Mouse (Mus musculus) retina, postnatal 7 days (tissue): ENCODE data around the gene Car4.
A peak's percentile ranks its signal among the peaks of the same experiment; 100 is the strongest.

Source experiments
- DNase-seq: peaks from one replicate; pipeline ENCODE4 v3.0.0-alpha.2; 2012; ENCODE audit warnings: low read depth, low spot score

Gene Car4

DNA sequence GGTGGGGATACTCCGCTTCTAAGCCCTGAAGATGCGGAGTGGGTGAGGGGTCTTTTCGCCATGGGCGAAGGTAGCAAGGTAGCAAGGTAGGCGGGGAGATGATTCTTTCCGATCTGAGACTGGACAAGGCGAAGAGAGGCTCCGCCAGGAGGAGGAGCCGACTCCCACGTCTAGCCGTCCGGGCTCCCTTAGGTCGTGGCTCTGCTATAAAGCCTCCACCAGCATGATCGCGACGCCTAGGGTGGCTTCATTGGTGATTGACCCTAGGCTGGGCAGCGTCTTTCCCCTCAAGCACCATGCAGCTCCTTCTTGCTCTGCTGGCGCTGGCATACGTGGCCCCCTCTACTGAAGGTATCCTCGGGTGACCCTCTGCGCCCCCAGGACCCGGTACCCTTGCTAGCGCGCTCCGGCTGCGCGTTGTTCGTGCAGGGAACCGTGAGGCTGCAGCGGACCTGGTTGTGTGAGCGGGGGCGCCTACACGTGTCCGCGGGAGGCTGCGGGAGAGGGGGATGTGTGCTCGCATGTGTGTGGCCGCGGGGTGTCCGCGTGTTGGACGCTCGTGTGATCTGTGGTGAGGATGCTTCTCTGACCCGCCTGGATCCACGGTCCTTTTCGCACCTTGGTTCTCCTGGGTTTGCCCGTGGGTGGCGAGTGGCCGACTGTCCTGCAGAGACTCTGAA is at the start of gene Car4:
Gene Car4, plus strand, starts transcription at position 196 of the 680 bp plus-strand sequence.
- no peak for DNase-seq

DNA sequence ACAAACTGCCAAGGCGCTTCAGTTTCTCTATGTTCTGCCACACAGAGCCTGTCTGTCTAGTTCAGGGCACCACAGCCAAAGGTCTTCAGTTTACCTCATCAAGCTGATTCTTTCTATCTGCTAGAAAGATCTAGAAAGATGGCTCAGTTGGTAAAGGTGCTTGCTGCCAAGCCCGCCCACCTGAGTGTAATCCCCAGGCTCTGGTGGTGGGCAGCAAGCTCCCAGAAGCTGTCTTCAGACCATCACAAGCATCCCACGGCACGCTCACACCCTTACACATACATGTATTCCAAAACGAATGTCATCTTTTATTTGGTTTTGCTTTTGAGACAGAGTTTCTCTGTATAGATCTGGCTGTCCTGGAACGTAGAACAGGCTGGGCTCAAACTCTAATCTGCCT is 49.1 kb upstream of the Car4 start:
- DNase-seq, result no peak

DNA sequence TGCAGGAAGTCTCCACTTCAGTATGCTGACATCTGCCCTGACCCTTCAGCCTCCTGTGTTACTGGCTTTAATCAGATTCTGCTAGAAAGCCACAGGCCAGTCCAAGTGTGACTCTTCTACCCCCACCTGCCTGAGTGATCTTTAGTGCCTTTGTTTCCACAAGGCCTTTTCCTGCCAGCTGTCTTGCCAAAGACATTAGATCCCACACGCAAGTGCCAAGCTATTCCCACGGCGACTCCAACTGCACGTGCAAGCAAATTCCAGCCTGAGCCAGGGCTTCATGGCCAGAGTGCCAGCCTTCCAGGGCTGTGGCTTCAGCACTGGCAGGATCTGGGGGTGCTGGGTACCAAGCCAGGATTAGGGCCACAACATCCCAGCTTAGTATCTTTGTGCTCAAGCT is 47.2 kb upstream of the Car4 start:
- DNase-seq, result no peak

DNA sequence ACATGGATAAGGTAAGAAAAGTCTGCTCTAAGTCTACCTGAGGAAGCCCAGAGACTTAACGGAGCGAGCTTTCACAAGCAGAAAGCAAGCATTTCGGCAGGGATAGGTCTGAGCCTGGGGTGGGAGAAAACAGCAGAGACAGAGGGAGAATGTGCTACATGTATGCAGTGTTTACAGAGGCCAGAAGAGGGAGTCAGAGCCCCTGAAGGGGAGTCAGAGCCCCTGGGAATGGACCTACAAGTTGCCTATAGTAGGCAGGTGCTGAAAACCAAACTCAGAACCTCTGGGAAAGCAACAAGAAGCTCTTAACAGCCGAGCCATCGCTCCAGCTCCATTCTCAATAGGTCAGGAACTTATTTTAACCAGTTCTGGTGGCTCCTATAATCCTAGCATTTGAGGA is 42.9 kb upstream of the Car4 start:
- DNase-seq, result no peak

DNA sequence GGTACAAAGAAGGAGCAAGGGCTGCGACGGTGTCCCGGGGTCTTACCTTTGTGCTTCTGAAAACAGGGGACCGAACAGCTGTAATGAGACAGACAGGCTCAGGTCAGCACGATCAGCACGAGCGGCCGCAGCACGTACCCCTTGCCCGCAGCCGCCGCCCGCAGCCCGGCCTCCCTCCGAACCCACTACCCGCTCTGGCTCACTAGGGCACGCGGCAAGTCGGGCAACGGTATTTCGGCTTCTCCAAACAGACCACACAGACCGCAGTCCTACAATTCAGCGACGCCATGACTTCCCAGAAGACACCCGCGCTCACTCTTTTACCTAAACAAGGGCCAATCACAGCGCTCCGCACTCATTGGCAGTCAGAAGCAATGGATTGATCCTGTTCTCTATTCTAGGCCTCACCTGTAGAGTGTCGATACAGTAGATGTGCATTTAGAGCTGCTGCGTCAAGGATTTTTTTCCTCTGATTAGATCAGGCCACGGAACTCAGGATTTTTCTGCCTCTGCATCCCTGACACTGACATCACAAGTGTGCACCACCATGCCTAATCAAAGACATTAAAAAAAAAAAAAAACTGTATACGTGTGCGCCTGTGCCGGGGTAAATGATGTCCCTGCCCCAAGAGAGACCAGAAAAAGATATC is 41.4 kb upstream of the Car4 start, which contains the start of gene Znhit3:
Gene Znhit3, minus strand, starts transcription at position 314 of the 650 bp plus-strand sequence.
- DNase-seq, result peak; percentile 86

DNA sequence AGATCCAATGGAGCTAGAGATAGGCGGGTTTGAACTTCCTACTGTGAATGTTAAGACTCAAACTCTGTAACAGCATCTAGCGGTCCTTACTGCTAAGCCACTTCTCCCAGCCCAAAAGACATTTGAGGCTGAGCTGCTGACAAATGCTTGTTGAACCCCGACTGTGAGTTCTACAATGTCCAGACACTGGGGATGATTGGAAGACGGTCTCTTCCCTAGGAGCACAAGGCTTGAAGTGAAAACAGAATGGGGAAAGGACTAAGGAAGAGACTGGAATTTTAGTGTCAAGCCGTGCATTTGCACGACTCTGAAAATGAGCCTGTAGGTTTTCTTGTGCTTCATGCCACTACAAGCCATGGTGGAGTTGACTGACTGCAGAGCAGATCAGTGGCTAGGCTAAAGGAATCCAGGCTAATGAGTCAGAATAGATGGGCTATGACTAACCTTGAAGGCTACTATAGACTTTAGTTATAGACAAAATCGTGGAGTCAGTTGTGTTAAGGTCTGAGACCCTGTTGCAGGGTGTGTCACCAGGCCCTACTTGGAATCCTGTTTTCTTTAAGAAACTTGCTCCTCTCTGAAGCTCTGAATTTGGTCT is 40.8 kb upstream of the Car4 start:
- DNase-seq, result no peak

DNA sequence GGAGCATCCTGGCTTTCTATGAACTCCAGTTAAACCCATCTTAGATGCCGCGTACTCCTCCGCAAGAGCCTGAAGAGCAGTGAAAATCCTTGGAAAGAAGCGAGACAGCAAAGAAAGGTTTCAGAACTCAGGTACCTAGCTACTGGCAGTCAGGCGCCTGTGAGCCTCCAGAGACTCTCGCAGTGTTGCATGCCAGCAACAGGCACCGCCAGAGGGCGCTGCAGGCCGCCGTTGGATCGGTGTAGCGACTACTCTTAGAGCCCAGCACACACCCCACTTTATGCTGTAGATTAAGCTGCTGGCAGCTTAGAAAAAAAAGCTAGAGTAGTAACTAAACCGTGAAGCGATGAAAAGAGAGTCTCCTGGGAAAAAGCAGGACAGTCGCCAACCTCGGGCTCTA is 39.2 kb upstream of the Car4 start:
- DNase-seq, result peak; percentile 77

DNA sequence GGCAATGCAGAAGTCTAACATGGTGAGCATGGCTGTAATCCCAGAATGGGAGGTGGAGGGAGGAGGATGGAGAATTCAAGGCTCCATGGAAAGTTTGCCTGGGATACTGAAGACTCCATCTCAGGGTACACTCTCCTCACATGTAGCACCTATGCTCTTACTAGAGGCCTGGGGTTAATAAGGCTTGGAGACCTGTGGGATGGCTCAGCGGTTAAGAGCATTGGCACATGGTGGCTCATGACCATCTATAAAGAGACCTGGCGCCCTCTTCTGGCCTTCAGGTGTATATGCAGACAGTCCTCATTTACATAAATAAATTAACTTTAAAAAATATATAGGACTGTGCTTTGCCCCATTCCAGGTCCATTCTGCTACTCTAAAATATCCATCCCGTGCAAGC is 38.3 kb upstream of the Car4 start:
- no peak for DNase-seq

DNA sequence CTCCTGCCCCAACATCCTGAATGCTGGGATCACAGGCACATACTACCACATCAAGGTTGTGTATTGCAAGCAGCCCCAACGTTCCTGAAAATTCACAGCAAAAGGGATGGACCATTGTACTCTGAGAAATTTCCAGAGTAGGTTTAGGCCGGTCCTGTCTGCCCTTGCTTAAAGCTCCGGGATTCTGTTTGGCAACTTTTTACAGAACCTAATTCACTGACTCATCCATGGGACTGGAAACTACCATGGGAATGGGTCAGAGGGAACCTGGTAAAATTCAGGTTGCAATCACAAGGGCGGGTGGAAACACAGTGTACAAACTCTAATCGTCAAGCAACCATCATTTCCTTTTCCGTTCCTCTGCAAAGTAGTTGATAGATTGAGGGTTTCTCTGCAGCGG is 37.6 kb upstream of the Car4 start:
- no peak for DNase-seq

DNA sequence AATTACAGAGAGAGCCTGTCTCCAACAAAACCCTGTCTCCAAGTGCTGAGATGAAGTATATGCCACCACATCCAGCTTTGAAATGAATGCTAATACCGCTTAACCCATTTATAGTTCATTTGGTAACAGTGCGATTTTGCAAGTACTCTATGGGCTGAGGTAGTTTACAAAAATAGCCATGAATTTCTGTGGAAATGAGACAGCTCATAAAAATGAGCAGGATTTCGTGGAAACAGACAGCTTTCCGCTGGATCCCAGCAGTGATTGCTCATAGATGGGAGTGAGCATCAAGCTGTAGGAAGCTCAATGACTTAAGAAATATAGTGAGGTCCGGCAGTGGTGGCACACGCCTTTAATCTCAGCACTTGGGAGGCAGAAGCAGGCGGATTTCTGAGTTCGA is 36.6 kb upstream of the Car4 start:
- no peak for DNase-seq

DNA sequence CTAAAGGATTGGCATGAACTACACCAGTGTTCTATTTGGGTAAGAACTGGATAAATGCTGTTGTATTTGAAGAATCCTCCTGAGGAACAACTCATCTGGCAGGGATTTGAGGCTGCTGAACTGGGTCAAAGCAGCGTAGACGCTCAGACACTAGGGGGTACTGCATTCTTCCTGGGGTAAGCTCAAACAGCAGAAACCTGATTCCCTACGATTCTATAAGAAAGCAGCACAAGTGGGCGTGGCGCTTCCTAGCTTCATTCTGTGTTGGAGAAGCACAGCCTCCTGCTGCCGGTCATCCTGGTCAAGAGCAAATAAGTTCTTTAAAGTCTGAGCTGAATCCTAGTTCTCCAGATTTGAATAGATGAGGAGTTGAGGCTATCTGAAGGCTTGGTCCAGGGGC is 25.3 kb upstream of the Car4 start:
- DNase-seq, result no peak

DNA sequence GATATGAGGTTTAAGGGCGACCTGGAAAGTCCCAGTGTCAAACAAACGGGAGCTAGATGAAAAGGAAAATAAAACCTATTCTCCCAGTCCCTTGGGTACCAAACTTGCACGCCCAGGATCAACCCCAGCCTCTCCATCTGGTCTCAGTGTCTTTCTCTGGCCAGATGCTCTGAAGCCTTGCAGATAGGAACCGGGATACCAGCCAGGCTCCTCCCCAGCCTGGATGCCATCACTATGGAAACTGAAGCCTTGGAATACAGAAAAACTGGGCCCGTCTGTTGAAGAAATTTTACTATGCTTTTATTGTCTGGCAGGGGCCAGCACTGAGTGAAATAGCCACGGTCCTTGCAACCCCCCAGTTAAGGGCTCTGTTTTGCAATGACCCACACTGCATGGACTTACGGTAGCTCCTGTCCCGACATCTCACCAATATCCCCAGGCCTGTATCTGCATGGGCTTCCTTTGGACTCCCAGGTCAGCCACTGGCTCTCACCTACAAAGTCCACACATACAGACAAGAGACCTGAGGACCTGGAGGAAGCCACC is 18.0 kb upstream of the Car4 start:
- DNase-seq, result no peak

DNA sequence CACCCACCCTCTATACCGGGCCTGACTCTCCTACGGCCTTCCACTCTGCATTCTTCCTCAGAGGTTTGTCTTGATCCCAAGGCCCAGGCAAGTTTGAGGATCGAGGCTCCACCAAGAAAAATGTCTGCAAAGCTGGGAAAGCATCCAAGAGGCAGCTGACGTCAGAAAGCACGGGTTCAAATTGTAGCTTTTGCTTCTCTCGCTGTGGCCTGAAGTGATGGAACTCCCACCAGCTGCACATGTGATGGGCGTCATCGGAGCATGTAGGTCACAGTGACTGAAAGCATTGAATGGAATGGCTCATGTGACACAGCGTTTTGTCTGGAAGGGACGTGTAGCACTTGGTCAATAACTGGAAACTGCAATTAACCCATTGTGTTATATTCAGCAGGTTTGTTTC is 17.4 kb upstream of the Car4 start:
- no peak for DNase-seq

DNA sequence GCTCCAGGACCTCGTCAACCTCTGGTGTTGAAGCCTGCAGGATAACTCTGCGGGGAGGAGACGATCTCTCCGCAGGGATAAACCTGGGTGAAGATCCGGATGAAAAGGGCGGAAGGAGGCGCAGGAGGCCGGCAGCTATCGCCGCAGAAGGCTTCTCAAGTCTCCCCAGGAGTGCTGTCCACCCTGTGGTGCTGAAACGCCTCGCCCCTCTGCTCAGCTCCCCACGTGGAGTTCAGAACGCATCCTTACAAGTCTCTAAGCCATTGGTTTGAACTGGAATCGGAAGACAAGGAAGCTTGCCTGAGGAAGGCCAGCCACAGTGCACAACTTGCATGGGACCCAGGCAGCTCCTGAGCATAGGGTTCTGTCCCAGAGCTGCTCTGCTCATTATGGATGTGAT is 13.6 kb upstream of the Car4 start:
- no peak for DNase-seq

DNA sequence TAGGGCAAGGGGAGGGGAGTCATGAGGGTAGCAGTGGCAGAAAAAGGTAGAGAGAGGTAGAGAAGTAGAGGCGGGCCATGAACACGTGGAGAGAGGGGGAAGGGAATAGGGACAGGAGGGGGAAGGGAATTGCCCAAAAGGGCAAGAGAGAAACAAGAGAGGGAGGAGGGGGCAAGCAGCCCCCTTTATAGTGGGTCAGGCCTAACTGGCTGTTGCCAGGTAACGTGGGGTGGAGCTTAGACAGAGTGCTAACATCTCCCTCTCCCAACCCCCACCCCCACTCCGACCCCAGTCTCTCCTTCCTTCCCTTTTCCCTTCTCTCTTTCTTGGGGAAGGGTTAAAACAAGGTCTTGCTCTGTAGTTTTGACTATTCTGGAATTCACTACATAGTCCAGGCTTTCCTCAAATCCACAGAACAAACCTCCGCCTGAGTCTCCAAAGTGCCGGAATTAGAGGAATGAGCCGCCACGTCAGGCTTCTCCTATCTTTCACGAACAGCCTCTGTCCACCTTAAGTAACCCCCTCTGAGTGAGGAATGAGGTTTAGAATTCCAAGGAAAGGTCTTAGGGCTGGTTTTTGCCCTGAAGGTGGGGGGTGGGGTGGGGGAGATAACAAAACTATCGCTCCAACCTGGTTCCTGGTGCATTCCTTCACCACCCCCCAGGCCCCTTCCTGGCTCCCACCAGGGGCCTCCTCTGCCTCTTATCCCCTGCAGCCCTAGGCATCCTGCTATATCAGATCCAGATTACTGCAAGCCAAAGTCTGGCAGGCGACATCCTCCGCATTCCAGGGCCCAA is 12.7 kb upstream of the Car4 start:
- DNase-seq, result no peak

DNA sequence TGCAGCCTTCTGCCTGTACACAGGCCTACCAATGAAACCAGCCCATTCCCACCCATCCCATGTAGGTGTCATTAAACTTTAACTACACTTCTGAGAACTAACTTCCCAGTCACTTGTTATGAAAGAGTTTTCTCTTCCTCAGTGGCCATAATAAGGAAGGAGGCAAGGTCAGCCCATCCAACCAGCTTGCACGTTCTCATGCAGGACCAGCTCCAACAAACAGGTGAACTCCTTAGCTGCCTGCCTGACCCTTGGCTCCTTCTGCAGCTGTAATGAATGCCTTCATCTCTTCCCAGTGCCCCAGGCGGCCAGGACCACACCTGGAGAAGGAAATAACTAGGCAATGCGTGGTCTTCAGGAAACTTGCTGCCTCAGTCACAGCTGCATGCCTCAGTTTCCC is 11.7 kb upstream of the Car4 start:
- DNase-seq, result no peak

DNA sequence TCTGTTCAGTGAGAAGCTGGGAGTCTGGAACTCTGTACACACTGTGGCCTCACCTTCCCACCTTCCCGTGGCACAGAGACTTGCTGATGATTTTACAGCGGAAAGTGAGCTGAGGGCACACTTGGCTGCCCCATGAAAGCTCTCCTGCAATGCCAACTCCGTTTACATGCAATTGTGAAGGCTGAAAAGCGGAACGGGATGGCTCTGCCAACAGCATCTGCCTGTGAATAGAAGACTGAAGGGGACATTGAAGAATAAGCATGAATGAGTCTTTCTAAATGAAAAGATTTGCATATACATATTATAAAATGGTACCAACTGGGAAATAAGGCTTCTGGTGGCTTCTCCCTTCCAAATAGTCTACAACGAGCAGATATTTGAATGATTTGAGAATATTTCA is 10.4 kb upstream of the Car4 start:
- DNase-seq, result no peak

DNA sequence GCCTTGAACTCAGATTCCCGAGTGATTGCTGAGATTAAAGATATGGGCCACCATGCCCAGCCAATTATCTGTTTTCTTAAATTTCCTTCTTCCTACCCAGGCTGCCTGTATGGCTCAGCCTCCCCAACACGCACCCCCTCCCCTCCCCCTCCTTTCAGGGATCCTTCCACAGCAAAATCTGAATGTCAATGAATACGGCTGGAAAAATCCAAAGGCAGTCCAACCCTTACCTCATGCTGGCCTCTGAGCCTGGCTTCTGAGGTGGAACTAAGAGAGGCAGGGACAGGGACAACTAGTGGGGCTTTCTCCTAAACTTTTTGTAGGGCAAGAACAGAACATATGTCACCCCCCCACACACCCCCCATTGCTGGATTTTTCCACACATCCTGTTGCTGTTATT is 9.5 kb upstream of the Car4 start:
- DNase-seq, result no peak

DNA sequence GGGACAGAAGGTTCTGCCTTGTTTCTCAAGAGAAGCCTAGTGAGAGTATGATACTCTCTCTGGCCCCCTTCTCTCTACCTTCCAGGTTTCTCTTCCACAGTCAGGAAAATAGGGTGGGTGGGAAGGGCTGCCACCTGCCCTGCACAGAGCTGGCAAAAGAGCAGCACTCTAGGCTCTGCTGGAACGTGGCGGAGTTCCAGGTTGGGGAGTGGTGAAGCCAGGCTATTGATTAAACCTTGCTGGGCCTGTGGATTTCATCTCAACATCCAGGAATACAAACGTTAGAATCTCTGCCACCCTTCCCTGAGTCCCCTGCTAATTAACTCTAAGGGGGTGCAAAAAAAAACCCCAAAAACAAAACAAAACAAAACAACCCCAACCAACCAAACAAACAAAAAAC is 9.1 kb upstream of the Car4 start:
- no peak for DNase-seq

DNA sequence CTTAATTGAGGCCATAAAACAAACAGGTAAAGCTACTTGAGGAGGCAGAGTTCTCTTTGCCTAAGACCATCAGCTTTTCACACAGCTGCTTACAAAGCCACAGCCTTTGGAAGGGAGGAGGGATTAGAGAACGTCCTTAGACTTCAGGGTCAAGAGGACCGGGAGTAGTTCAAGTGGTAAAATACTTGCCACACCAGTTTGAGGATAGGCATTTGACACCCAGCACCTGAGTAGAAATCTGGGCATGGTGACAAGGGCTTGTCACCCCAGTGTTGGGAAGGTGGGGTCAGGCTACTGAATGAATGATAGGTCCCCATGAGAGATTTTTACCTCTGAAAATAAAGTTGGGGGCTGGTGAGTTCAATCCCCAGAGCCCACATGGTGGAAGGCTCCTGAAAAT is 5.0 kb upstream of the Car4 start:
- DNase-seq, result no peak

DNA sequence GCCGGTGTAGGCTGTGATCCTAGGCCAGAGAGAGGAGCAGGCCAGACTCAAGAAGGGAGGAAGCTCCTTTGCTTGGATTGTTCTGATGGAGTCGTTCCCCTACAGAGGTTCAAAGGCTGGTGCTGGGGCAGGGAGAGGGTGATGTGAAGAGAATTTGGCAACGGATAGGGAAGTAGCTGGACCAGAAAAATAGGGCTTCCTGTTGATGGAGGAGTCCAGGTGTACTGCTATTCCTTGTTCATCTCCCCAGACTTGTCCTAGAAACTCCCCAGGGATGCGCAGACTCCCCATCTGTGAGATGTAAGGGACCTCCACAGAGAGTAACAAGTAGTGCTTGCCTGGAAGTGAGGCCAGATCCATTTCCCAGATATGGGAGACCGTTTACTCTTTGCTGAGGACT is 1.2 kb upstream of the Car4 start:
- no peak for DNase-seq

DNA sequence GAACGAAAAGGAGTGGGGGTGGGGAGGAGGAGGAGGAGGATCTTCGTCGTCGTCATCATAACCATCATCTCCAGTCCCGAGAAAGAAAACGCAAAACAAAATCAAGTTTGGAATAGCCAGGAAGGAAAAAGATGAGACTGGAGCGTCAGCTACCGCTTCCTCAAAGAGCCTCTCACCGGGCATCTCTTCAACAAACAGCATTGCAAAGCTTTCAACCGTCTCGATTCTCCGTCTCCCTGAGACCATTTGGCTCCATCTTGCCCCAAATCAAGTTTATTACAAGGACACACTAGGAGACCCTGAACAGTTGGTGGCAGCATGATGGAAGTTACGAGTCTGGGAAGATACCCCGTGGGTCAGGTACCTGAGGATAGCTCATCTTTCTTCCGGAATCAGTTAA is 415 bp upstream of the Car4 start:
- DNase-seq, result no peak
